Mouse (Mus musculus): Measurements from ENCODE around the gene Ckap4.
"Not testable (repeated sequence)": the region's sequence is repeated elsewhere in the genome, so short reads cannot be mapped to it uniquely, and the experiment has no call there.

Gene Ckap4

GRCm38 (mm10) chr10:84549146-84549919 lies 15.5 kb upstream of the Ckap4 start:
- DNase-seq: no peak

GRCm38 (mm10) chr10:84544841-84545610 lies 11.2 kb upstream of the Ckap4 start:
- DNase-seq: no peak

- DNase-seq: no peak
Measured at GRCm38 (mm10) chr10:84542802-84543658, 9.2 kb upstream of the Ckap4 start.

GRCm38 (mm10) chr10:84539651-84540050 lies 5.8 kb upstream of the Ckap4 start:
- no peak for DNase-seq

GRCm38 (mm10) chr10:84535859-84536258 lies 2.0 kb upstream of the Ckap4 start:
- DNase-seq: peak; percentile 20

GRCm38 (mm10) chr10:84535458-84535857 lies 1.6 kb upstream of the Ckap4 start:
- DNase-seq: no peak

GRCm38 (mm10) chr10:84532911-84533882 lies 665 bp downstream of the Ckap4 start:
- peak; percentile 64 for DNase-seq

- no peak for DNase-seq
Measured at GRCm38 (mm10) chr10:84532191-84532889, 1.5 kb downstream of the Ckap4 start.

- no peak for DNase-seq
Measured at GRCm38 (mm10) chr10:84531576-84531975, 2.3 kb downstream of the Ckap4 start.

- no peak for DNase-seq
Measured at GRCm38 (mm10) chr10:84530388-84530787, 3.5 kb downstream of the Ckap4 start.

GRCm38 (mm10) chr10:84527631-84528030 lies 6.2 kb downstream of the Ckap4 start:
- no peak for DNase-seq

GRCm38 (mm10) chr10:84527070-84527469 lies 6.8 kb downstream of the Ckap4 start:
- no peak for DNase-seq

GRCm38 (mm10) chr10:84526488-84526887 lies 7.4 kb downstream of the Ckap4 start:
- no peak for DNase-seq

- DNase-seq: no peak
Measured at GRCm38 (mm10) chr10:84523682-84524081, 10.2 kb downstream of the Ckap4 start.

GRCm38 (mm10) chr10:84516414-84516927 lies 17.4 kb downstream of the Ckap4 start:
- peak; percentile 43 for DNase-seq

- DNase-seq: not testable (repeated sequence)
Measured at GRCm38 (mm10) chr10:84515980-84516379, 17.9 kb downstream of the Ckap4 start.

- DNase-seq: peak; percentile 76
Measured at GRCm38 (mm10) chr10:84515512-84515950, 18.3 kb downstream of the Ckap4 start.

GRCm38 (mm10) chr10:84514038-84514578 lies 19.8 kb downstream of the Ckap4 start:
- peak; percentile 30 for DNase-seq

- no peak for DNase-seq
Measured at GRCm38 (mm10) chr10:84512766-84513165, 21.1 kb downstream of the Ckap4 start.

- no peak for DNase-seq
Measured at GRCm38 (mm10) chr10:84508603-84509002, 25.3 kb downstream of the Ckap4 start.

- no peak for DNase-seq
Measured at GRCm38 (mm10) chr10:84498867-84499266, 35.0 kb downstream of the Ckap4 start.
